ENCODE assay signal across 7 mouse cellular contexts in genomic region chr11:100618761-100619484, GRCm38 (mm10). TPM values are rescaled to one million over a fixed set of nuclear protein-coding genes. Genes with fewer than 3 reads are reported as not detected.
DNase-seq lines count a peak whose midpoint lies in the region; ATAC-seq and TF ChIP-seq lines count a peak whose summit lies in the region.

Gene Nkiras2 (plus strand): TSS chr11:100619244.

- TF ChIP-seq POLR2A in small intestine, adult 2 months (IDR thresholded peaks at IDR 0.05; ENCODE audit: low read depth, low read length): no peak

- WGBS in hindbrain, embryonic 16.5 days: under 1% methylated on average over 36 of the region's 36 CpGs
- WGBS in small intestine, adult 2 months: under 1% methylated on average over 36 of the region's 36 CpGs

- H3K4me2 ChIP-seq in hindbrain, embryonic 16.5 days (ENCODE audit: low read length): peak within 1 kb of the TSS; percentile 82

- peak; percentile 70 for ATAC-seq in hindbrain, embryonic 16.5 days

- H3K27me3 ChIP-seq in hindbrain, embryonic 16.5 days (replicated peaks; ENCODE audit: control insufficient read depth, insufficient read depth, low read length): no peaks in the 10 kb centered on the region
- no peaks in the 10 kb centered on the region for H3K27me3 ChIP-seq in megakaryocyte, embryonic 14.5 days (replicated peaks)
- H3K27me3 ChIP-seq in small intestine, adult 2 months (ENCODE audit: control insufficient read depth, insufficient read depth, low read length): no peaks in the 10 kb centered on the region

- peak within 1 kb of the TSS; percentile 78 for H3K4me3 ChIP-seq in hindbrain, embryonic 16.5 days (ENCODE audit: low read length)
- peak within 1 kb of the TSS; percentile 99 for H3K4me3 ChIP-seq in megakaryocyte, embryonic 14.5 days (replicated peaks)
- H3K4me3 ChIP-seq in small intestine, adult 2 months (ENCODE audit: low read depth, low read length): peak within 1 kb of the TSS; percentile 92

- peak within 1 kb of the TSS; percentile 90 for H3K9ac ChIP-seq in hindbrain, embryonic 16.5 days (ENCODE audit: low read depth, low read length)

- intact Hi-C loops in left cerebral cortex, postnatal 10 days (cut with DNase I): no loop called here

- no peaks in the 10 kb centered on the region for H3K36me3 ChIP-seq in hindbrain, embryonic 16.5 days (ENCODE audit: control insufficient read depth, insufficient read depth, low read length)
- H3K36me3 ChIP-seq in megakaryocyte, embryonic 14.5 days (replicated peaks; ENCODE audit: low read length): peaks cover 20% of the 10 kb centered on the region
- peaks cover 5% of the 10 kb centered on the region for H3K36me3 ChIP-seq in small intestine, adult 2 months (ENCODE audit: control insufficient read depth, insufficient read depth, low read length)

- peaks cover 19% of the 10 kb centered on the region for H3K4me1 ChIP-seq in hindbrain, embryonic 16.5 days (ENCODE audit: control insufficient read depth, insufficient read depth, low read depth, low read length)
- H3K4me1 ChIP-seq in megakaryocyte, embryonic 14.5 days: peaks cover 51% of the 10 kb centered on the region
- peaks cover 5% of the 10 kb centered on the region; the same call in 1 of the 2 replicates for H3K4me1 ChIP-seq in small intestine, adult 2 months (ENCODE audit: control insufficient read depth, insufficient read depth, insufficient read length, low read length)

- no peak for TF ChIP-seq CTCF in small intestine, adult 2 months (IDR thresholded peaks at IDR 0.05; ENCODE audit: extremely low read depth, insufficient read length, insufficient replicate concordance, low read depth, low read length)

- peak within 1 kb of the TSS; percentile 90 for H3K27ac ChIP-seq in hindbrain, embryonic 16.5 days (ENCODE audit: low read depth, low read length)
- peak within 1 kb of the TSS; percentile 94 for H3K27ac ChIP-seq in small intestine, adult 2 months (ENCODE audit: insufficient read depth, low read depth, low read length)

- H3K9me3 ChIP-seq in hindbrain, embryonic 16.5 days (ENCODE audit: control insufficient read depth, low read length): no peaks in the 10 kb centered on the region
- H3K9me3 ChIP-seq in megakaryocyte, embryonic 14.5 days: no peaks in the 10 kb centered on the region

- DNase-seq in NIH3T3 (ENCODE audit: low read depth): peak; percentile 62
- peak; percentile 30 for DNase-seq in brain, embryonic 18.5 days (ENCODE audit: low read depth, low spot score)
- DNase-seq in gastrocnemius, adult 18-20 months (ENCODE audit: low spot score): no peak
- DNase-seq in left cerebral cortex, postnatal 10 days (ENCODE audit: extremely low spot score in 1 of 2, low spot score in 2 of 2): peak; percentile 34 to 85

RNA-seq across cellular contexts. Expression of gene Nkiras2, which starts in this region (rescaled TPM):
- 10 to 100 TPM; 16.6 to 17.4 TPM for total RNA-seq in gastrocnemius, adult 18-20 months (2021)
- 99.1 and 103 TPM in 2 replicates for polyA plus RNA-seq in hindbrain, embryonic 16.5 days (2015; fragmentation: Nextera tagmentation; extraction: Ambion mirVana)
- 10 to 100 TPM; 28.1 to 29.6 TPM for total RNA-seq in left cerebral cortex, postnatal 10 days (2021)
- polyA plus RNA-seq in megakaryocyte, embryonic 14.5 days (2012; ENCODE audit: insufficient read depth, low replicate concordance): 62.7 and 103 TPM in 2 replicates
- 85.2 and 134 TPM in 2 replicates for polyA plus RNA-seq in small intestine, adult 2 months (2012; rRNA removed)
